Mouse (Mus musculus) adrenal gland, adult (tissue): ENCODE data around the gene Gcc2.
"Not testable (repeated sequence)": the region's sequence is repeated elsewhere in the genome, so short reads cannot be mapped to it uniquely, and the experiment has no call there.

Experiments
- DNase-seq, 2 experiments: peaks; one replicate each; pipeline ENCODE4 v3.0.0; 2022 to 2023; ENCODE audit warnings: low spot score in 1 of 2; ENCODE audit not compliant: inconsistent age in 2 of 2

The Gcc2 gene

GRCm38 (mm10) chr10:58255213-58255892 is at the start of gene Gcc2:
Gene Gcc2 (plus strand): TSS chr10:58255497.
- DNase-seq = peak; percentile 96 to 97

GRCm38 (mm10) chr10:58205986-58206385 is 49.3 kb upstream of the Gcc2 start:
- no peak for DNase-seq

GRCm38 (mm10) chr10:58206639-58207404 is 48.5 kb upstream of the Gcc2 start:
- DNase-seq = no peak

DNA sequence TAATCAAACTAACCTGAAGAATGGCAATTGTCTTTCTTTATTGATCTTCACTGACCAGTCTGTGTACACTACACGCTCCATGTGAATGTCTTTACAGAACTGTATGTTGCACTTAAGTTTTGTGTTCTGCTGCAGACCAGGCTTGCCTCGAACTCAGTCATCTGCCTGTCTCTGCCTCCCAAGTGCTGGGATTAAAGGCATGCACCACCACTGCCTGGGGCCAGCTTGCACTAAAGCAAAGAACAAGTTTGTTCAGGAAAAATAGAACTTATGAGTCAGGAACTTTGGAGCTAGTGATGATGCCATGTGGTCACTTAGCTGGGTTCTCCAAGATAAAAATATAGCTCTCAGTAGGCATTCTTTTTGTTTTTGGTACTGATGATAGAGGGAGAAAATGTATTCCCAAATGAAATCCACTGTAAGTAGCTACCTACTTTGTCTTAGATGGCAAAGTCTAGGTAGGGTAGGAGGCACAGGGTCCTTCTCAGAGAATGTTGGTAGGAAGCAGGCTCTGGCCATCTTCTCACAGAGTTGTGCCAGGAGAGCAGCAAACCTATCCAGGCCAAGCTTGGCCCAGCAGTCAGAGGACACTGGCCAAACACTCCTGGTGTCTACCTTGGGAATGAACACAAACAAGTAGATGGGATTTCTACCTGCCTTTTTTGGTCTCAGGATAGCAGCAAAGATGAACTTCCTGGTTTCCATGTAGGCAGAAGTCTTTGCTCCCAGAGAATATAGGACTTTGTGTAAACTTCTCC is 45.4 kb upstream of the Gcc2 start:
- DNase-seq = peak in 1 of 2 experiments; percentile 30

DNA sequence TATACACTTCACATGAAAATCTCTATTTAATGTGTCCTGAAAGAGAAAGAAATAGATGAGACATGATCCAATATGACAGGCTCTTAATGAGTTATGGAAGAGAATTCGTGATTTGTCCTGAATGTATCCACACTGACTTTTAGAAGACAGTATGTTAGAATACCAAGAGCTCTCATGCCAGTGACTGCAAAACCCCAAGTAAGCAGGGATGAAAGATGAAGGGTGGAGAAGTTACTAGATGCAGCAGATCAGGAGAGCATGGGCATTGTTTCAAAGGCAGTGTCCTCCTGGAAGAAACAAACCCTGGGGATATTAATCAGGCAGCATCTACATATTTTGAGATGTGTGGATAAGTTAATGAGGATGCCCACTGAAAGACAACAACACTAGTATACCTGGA is 44.8 kb upstream of the Gcc2 start:
- no peak for DNase-seq

- DNase-seq = peak in 1 of 2 experiments; percentile 35
Measured at GRCm38 (mm10) chr10:58211213-58211612, 44.1 kb upstream of the Gcc2 start.

DNA sequence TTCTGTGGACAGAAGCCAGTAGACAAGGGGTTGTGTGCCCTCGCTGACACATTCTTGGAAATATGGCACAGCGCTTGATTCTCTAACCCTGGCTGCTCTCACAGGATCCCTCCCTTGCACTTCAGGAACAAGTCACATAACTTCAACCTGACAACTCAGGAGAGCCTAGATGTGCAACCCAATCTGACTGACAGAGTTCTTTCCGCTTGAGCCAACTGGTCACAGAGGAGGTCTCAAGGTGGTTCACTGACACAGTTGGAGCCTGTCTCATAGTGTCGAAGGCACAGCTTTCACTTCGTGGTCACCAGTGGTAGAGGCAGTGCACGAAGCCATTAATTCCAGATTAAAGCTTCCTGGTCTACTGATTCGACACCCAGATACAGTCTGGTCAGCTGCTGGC is 43.1 kb upstream of the Gcc2 start:
- DNase-seq = peak in 1 of 2 experiments; percentile 30

DNA sequence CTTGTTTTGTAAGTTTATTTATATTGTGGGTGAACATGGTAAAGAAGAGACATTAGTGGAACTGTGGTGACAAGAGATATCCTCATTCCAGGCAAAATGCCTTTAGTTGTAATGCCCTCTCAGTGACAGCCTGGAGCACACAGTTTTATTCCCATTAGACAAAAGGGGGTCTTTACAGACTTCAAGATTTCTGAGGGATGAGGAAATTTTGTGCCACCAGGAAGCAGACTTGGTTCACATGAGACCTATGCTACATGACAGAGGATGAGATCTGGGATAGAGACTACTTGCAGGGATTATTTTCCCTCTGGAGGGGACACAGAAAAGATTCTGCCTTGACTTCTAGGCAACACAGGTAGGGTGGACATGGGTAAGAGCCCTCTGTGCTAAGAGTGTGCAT is 40.8 kb upstream of the Gcc2 start:
- no peak for DNase-seq

- peak in 1 of 2 experiments; percentile 35 for DNase-seq
Measured at GRCm38 (mm10) chr10:58214934-58215333, 40.4 kb upstream of the Gcc2 start.

GRCm38 (mm10) chr10:58215353-58215752 is 39.9 kb upstream of the Gcc2 start:
- DNase-seq = peak in 1 of 2 experiments; percentile 29

DNA sequence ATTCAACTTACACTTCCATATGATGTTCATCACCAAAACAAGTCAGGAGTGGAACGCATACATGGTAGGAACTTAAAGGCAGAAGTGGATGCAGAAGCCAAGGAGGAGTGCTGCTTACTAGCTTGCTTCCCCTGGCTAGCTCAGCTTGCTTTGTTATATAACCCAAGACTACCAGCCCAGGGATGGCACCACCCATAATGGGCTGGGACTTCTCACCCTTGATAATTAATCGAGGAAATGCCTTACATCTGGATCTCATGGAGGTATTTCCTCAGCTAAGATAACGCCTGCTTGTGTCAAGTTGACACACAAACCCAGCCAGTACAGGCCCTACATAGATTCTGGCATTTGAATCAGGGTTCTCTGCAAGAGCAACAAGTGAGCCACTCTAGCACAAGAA is 37.9 kb upstream of the Gcc2 start:
- DNase-seq = peak in 1 of 2 experiments; percentile 46

- DNase-seq = peak in 1 of 2 experiments; percentile 26
Measured at GRCm38 (mm10) chr10:58220726-58221125, 34.6 kb upstream of the Gcc2 start.

GRCm38 (mm10) chr10:58221571-58221970 is 33.7 kb upstream of the Gcc2 start:
- peak in 1 of 2 experiments; percentile 76 for DNase-seq

DNA sequence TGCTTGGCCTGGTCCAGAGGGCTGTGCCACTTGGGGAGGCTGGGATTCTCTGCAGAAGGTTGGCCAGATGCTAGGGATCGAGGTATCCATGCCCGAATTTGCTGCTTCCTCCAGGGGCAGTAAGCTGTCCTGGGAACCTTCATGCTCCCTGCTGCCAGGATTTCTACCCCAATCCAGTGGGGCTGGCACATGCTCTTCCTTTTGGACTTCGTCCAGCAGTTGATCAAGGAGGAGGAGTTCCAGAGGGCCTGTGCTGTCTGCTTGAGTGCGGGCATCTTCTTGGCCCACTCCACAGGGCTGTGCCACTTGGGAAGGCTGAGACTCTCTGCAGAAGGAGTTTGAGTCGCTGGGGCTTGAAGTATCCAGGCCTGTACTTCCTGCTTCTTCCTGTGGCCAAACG is 32.1 kb upstream of the Gcc2 start:
- DNase-seq = peak in 1 of 2 experiments; percentile 36

- DNase-seq = peak; percentile 70 to 78
Measured at GRCm38 (mm10) chr10:58223972-58224805, 31.1 kb upstream of the Gcc2 start.

DNA sequence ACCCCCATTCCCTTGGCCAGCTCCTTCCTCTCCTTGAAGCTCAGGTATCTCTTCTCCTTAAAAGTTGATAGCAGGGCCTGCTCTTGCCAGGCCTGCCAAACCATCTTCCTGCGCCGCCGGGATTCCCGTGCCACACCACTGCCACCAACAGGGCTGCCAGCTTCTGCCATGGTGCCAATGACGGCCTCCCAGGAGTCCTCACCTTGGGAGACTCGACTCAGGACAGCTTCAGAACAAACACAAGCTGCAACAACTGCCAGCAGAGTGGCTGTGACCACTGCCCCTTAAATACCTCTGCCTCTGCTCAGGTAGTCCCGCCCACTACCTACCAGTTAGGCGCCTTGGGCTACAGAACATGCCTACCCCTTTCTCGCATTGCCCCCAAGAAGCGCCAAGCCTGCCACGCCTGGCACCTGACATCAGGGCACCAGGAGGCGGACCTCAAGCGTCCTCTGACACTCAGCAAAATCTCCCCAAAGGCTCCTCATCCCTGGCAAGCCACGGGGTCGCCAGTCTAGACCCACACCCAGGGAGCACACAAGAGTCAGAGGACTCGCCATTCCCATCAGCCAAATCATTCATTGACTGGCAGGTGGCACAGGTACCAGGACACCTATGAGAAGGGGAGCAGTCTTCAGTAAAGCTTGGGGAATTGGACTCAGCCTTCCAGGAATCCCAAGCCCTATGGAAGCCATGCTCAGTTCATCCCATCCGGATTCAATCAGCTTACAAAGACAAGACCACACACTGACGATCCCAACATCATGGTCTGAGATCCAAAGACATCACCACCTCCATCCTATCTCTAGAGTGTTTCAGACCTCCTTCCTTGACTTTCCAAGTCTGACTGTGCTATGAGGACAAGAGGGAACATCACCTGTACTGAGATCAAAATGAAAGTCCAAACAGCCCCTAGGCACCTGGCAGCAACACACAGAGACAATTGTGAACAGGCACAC is 30.2 kb upstream of the Gcc2 start, which contains the start of gene AW822073:
Gene AW822073, minus strand, starts transcription at position 104 of the 959 bp plus-strand sequence.
- peak in 1 of 2 experiments; percentile 66 for DNase-seq

DNA sequence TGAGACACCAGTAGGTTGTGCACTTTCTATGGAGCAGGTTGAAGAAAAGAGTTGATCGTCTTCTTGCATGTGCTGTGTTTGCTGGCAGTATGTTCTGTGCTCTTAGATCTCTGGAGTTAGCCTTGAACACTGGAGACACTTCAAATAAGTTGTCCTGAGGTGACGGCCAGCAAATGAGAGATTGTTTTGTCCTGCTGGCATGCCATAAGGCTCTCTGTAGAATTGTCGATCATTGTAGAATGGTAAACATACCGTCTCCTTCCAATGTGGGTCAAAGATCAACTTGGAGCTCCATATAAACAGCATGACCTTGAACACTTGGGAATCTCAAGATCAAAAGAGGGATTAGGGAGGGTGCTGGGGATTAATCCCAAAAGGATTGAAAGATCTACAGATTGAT is 28.9 kb upstream of the Gcc2 start:
- not testable (repeated sequence) for DNase-seq

- DNase-seq = peak; percentile 40 to 69
Measured at GRCm38 (mm10) chr10:58227798-58228197, 27.5 kb upstream of the Gcc2 start.

DNA sequence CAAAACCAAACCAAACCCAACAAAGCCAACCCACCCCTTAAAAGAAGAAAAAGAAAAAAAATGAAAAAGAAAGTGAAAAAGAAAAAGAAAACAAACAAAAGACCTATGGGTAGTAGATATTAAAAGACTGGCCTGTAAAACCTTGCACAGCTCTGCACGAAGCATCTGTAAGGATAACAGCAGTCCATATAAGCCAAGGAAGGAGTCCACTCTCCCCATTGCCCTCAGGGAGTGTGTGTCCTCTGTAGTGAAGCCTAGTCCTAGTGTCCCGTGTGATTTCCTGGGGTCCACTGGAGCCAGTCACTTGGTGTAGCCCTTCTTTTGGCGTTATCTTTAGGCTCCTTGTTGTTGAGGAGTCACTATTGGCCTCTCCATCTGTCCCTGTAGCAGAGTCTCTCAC is 25.3 kb upstream of the Gcc2 start:
- peak in 1 of 2 experiments; percentile 50 for DNase-seq
